In genomic region chr2:146401588-146401987, GRCm38 (mm10) we compare ENCODE assay signal across 24 mouse cellular contexts.
"Had no signal": no experiment of that assay in that cellular context is flagged by ENCODE, and none has a peak within 500 bp of the region (broad histone marks: within the 10 kb centered on the region; RNA-seq: fewer than 3 reads in every experiment).

No protein-coding gene starts in this region.

- H3K36me3 ChIP-seq: limb, embryonic 15.5 days had no signal

- H3K27me3 ChIP-seq: heart, embryonic 12.5 days; hindbrain, embryonic 13.5 days; hindbrain, embryonic 15.5 days; kidney, embryonic 15.5 days; limb, embryonic 13.5 days; limb, embryonic 15.5 days; liver, embryonic 12.5 days had no signal

- H3K9me3 ChIP-seq: heart, embryonic 10.5 days; heart, embryonic 12.5 days; hindbrain, embryonic 13.5 days; hindbrain, embryonic 15.5 days; kidney, embryonic 15.5 days; limb, embryonic 13.5 days; limb, embryonic 15.5 days; liver, embryonic 12.5 days had no signal

- H3K27ac ChIP-seq: gastrocnemius, adult 2 months; heart, embryonic 10.5 days; hindbrain, embryonic 13.5 days; hindbrain, embryonic 15.5 days; hindbrain, postnatal 0 days; kidney, embryonic 15.5 days; limb, embryonic 13.5 days; limb, embryonic 15.5 days; liver, embryonic 12.5 days; liver, embryonic 14.5 days had no signal

- DNase-seq: gastrocnemius, adult 2 months; gastrocnemius, postnatal 10 days; gastrocnemius, postnatal 25 days; heart, adult 18-20 months; heart, postnatal 10 days; heart, postnatal 4 days; kidney, adult 11 months; kidney, adult 2 months; kidney, postnatal 14 days; kidney, postnatal 36 days; layer of hippocampus, adult 9-11 months; layer of hippocampus, postnatal 36 days; left cerebral cortex, postnatal 4 days had no signal

- H3K9ac ChIP-seq: heart, embryonic 12.5 days; hindbrain, embryonic 13.5 days; hindbrain, embryonic 15.5 days; kidney, embryonic 15.5 days; limb, embryonic 13.5 days; limb, embryonic 15.5 days; liver, embryonic 12.5 days; liver, embryonic 14.5 days had no signal

- ATAC-seq: hindbrain, postnatal 0 days; intestine, embryonic 16.5 days; liver, embryonic 12.5 days had no signal

- H3K4me1 ChIP-seq: heart, embryonic 12.5 days; hindbrain, embryonic 13.5 days; hindbrain, embryonic 15.5 days; kidney, embryonic 15.5 days; limb, embryonic 13.5 days; limb, embryonic 15.5 days; liver, embryonic 12.5 days had no signal

- H3K4me3 ChIP-seq: gastrocnemius, adult 2 months; heart, embryonic 10.5 days; heart, embryonic 12.5 days; hindbrain, embryonic 13.5 days; hindbrain, embryonic 15.5 days; kidney, embryonic 15.5 days; limb, embryonic 13.5 days; limb, embryonic 15.5 days; liver, embryonic 12.5 days had no signal

- H3K4me2 ChIP-seq: heart, embryonic 12.5 days; hindbrain, embryonic 13.5 days; hindbrain, embryonic 15.5 days; kidney, embryonic 15.5 days; limb, embryonic 13.5 days; limb, embryonic 15.5 days; liver, embryonic 12.5 days had no signal
